Mouse (Mus musculus) NIH3T3 (cell line): Measurements from ENCODE around the gene 1700012B09Rik.
A peak's percentile ranks its signal among the peaks of the same experiment; 100 is the strongest.

ENCODE experiments used
- DNase-seq: peaks from one replicate; pipeline ENCODE4 v3.0.0-alpha.2; 2012; ENCODE audit warnings: low read depth

1700012B09Rik gene

DNA sequence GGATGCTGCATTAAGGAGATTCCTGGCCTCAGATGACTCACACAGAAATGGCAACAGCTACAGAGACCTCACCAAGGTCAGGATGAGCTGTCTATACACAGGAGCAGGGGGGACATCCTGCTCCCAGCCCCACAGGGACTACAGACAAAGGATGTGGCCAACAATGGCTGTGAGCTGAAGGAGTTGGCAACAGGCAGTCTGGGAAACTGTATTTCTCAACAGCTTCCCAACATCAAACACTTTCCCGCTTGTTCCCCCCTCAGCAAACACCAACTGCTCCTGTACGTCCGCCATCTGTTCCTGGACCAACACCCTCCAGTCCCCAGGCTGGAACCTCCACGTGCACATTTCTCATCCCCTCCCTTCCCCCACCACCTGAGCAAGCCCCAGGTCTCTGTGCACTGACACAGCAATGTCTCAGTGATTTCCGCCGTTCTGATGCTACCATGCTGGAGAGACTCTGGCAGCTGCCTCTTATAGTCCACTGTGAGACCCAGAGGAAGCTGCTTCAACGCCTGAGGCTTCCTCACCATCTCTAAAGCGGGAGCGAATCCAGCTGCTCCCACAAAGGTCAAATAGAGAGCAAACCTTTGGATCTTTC lies 39.8 kb downstream of the 1700012B09Rik start:
- DNase-seq: no peak

DNA sequence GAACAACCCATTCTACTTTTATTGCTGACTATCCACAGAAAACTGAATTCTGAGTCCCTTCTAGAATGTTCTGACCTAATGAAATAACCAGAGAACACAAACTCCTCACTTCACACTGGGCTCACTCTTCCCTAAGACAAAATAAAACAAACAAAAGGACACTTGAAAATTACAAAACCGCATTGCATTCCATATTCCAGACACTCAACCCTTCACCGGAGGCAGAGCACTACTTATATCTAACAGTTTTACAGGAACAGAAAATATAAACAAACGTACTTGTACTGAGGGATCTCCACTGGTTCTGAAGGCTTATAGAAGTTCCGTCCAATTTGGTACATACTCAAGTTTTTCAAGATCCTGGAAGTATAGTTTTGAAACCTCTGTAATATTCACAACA lies 42.5 kb downstream of the 1700012B09Rik start:
- no peak for DNase-seq

DNA sequence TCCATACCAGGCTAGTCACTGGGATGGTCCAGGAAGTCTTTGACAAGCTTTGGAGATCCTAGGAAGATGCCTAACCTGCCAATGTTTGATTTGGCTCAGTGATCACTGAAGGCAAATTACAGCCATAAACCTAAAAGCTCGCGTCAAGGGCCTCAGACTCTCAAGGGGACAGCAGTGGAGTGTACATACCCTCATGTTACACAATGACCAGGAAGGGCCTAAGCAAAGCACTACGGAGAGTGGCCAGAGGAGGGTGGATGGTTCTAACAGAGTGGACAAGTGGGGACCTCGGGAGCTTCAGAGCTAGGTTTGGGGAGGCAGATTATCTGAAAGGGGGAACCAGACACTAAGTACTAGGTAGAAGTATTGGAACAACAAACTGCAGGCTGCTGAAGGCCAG lies 44.2 kb downstream of the 1700012B09Rik start:
- DNase-seq: no peak

DNA sequence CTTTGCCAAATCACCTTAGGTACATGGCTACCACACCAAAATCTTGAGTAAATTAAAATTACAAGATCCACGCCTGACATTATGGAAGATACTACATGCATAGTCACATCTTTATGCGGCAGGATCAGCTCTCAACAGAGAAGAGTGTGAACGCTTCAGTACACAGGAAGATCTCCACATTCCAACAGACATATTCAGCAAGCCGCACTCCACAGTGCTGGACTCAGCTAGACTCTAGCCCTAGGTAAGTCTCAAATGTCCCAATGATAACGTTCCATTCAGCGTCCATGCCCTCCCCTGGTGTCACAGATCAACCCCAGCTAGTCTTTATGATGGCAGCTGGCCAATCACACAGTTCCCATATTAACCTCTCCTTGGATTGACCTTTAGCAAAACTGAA lies 44.8 kb downstream of the 1700012B09Rik start:
- DNase-seq: no peak

DNA sequence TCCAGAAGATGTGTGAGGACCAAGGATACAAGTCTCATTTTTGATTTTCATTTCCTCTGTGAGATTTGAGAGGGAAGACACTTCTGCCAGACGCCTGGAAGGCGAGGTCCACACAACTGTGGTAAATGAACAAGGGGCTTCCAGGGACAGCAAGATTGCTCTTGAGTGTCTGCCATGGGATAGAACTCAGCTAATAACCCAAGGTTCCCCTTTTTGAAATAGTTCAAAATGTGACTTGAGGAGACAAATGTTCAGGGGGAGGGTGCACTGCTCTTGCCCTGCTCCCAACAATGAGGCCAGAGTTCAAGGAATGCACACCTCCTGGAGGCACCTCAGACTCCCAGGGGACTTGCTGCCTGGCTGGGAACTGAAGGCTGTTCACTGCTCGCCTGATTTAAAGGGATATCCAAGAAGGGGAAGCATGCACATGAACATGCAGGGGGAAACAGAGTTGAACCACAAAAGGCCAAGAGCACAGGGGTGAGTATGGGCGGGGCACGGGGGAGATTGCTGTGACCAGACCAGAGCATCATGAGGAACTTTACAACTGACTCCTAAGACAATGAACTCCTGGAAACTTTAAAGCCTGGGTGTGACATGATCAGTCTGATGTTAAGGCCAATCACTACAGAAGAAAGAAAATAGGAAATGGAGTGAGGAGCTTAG lies 45.9 kb downstream of the 1700012B09Rik start:
- DNase-seq: no peak

DNA sequence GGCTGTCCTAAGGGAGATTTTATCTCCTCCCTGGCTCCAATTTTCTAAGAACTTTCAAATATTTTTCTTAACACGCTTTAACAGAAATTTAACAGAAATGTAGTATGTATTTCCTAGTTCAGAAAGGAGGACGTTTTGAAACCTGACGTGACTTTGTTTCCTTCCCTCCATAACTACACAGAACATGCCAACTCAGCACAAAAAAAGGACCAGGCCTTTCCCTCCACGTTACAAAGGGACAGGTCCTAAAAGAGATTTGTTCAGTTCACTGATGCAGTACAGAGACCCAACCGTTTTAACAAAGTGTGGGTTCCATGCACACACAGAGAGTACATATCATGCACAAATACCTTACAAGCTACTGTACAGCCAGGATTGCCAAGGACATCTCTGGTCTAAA lies 49.2 kb downstream of the 1700012B09Rik start:
- DNase-seq: no peak

DNA sequence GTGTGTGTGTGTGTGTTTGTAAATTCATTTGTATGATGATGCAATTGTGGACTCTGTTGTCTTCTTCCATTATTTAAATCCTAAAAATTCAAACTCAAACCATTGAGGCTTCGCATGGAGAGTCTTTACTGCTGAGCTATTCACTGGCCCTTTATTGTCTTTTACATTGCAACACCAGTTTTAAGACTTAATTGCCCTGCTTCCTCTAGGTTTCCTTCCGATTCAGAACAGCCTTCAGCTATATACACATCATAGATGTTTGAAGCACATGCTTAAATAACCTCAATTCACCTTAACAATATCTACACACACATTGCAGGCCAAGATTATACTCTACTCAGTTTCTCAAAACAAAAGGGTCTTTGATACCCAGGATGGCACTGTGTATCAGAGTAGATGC lies 50.4 kb downstream of the 1700012B09Rik start:
- DNase-seq: no peak

DNA sequence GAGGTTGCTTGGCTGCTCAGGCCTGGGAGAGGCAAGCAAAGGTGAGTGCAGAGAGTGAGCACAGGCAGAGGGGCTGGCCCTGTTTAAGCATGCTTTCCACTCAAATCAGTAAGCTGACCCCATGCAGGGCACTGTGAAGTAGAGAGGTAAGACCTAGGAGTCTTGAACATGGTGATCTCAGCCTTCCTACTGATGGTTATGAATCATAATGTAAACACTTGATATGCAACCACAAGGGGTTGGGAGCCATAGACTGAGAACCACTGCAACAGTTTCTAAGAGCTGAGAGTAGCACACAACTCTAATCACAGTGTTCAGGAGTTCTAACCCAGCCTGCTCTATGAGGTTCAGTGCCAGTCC lies 52.5 kb downstream of the 1700012B09Rik start:
- DNase-seq: peak; percentile 6

DNA sequence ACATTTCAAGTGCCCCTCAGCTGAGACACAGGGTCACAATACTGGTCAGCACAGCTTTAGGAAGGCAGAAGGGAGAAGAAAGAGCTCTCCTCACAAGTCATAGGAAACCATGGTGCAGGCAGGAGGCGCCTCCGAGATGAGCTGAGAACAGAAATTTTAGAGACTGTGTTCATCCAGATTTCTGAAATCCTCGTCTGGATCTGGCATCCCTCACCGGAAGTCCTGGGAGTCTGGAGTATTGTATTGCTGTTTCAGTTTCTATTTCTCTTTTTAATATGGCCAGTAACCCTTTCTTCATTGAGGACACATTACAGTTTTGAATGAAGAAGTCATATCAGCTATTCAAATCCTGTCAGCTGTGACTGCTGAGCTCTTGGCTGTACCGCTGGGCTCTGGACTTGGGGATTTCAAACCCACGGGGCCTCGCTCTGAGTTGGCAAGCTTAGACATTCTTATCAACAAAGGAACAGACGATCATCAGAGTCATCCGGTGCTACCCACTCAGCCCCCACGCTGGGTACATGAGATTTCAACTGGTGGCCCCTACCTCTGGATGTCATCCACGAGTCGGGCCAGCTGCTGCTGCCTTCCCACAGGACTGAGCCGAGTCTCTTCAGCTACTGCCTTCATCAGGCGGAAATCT lies 53.0 kb downstream of the 1700012B09Rik start:
- DNase-seq: no peak

DNA sequence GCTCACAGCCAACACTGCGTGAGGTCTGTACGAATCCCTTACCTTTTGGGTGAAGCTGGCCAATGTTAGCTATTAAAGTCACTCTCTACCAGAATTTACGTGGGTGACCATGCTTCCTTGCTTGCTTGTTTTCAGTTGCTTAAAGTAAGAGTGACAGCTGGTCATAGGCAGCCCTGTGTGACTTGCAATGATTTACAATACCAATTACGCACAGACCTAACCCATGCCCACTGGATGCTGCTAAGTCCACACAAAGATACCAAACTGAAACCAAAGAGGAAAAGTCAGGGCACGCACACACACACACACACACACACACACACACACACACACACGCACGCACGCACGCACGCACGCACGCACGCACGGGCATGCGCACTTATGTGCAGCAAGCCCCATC lies 55.6 kb downstream of the 1700012B09Rik start:
- DNase-seq: no peak

DNA sequence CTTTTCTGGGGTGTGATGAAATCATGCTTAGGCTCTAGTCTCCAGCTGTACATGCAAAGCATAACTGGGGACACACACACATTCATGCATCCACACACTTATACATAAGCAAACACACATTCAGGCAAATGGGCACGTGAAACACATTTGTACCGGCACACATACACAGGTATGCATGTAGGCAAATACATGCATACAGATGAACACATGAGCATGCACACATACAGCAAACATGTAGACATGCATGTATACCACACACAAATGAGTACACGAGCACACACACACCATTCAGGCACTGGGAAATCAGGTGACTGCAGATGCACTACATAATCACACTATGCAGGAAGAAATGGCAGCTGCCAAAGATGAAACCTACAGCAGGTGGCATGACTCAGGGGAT lies 59.9 kb downstream of the 1700012B09Rik start:
- DNase-seq: no peak
